Mouse (Mus musculus): ENCODE results near the gene Gucy2g.

Gene Gucy2g

DNA sequence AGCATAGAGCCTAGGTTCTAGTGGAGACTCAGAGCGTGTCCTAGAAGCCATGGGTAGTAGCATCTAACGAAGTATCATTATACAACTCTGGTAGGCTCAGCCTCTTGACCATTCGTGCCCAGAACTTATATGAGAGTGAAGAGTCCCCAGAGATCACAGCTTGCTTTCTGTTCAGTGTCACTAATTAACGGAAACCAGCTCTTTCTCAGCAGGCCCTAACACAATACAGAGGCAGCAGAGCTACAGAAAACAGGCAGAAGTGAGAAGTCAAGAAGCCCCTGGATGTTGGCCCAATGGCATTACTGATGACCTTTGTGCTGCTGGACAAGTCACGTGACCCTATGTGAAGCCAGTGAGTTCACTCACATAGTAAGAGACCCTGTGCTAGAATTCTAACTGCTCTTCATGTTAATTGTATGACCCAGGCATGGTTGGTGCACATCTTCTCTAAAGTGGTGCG is at the start of gene Gucy2g:
Gene Gucy2g, minus strand, starts transcription at position 51 of the 460 bp plus-strand sequence.
- DNase-seq (ENCODE audit: low spot score), result no peak

- DNase-seq (ENCODE audit: low spot score), result no peak
Observed at GRCm38 (mm10) chr19:55288974-55289373, 47.9 kb upstream of the Gucy2g start.

GRCm38 (mm10) chr19:55286034-55286433 is 45.0 kb upstream of the Gucy2g start:
- no peak for DNase-seq (ENCODE audit: low spot score)

DNA sequence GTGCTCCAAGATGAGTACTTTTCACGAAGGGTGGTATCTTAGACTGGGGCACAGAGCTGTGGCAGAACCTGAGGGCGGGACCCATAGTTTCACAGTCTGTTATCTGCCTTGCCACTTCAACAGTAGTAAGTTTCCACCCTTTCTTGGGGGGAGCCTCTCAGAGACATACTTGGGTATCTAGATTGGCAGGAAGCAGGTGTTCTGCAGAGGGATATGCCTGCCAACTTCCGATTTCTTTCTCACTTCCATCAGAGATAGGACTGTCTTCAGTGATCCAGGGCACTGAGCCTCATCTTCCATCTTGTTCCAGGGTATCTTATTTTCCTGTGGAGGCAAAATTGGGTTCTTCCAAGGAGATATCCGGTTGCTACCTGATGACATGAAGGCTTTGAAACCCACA is 43.1 kb upstream of the Gucy2g start:
- no peak for DNase-seq (ENCODE audit: low spot score)

GRCm38 (mm10) chr19:55276770-55277169 is 35.7 kb upstream of the Gucy2g start:
- DNase-seq (ENCODE audit: low spot score), result no peak

GRCm38 (mm10) chr19:55276100-55276499 is 35.1 kb upstream of the Gucy2g start:
- no peak for DNase-seq (ENCODE audit: low spot score)

GRCm38 (mm10) chr19:55273340-55273739 is 32.3 kb upstream of the Gucy2g start:
- DNase-seq (ENCODE audit: low spot score), result no peak

DNA sequence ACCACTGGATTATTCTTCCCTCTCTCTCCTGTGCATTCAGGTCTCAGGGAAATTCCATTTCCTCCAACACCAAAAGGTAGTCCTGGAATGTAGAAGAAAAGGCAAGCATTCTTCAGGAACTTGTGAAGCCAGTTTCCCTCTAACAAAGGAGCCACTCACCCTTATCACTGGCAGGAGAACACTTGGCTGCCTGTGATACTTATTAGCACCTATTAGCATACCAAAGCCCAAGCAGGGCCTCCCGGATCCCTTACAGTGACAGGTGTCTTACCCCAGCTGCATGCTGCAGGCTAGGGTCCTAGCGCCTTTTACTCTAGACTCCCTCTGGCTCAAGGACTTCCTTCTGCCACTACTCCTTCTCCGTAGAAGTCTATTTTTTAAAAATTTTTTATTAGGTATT is 30.4 kb upstream of the Gucy2g start:
- DNase-seq (ENCODE audit: low spot score), result no peak

DNA sequence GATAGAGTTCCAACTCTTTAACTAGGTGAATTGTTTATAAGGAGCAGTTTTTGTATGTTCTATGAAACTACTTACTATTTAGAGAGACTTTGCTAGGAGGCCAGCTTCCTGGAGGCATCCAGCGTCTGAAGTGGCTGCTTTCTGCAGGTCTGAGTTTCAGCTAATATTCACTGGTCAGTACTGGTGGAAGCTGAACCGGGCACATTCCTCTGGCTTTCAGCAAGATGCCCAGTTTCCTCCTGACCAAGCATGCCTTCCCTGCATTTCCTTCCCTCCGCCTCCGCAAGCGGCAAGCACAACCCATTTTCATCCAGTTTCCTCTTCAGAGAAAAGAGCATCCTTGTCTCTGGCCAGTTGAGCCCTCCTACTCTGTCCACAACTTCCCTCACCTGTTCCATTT is 28.0 kb upstream of the Gucy2g start:
- DNase-seq (ENCODE audit: low spot score), result no peak

GRCm38 (mm10) chr19:55268150-55268549 is 27.1 kb upstream of the Gucy2g start:
- DNase-seq (ENCODE audit: low spot score), result no peak

GRCm38 (mm10) chr19:55266786-55267185 is 25.8 kb upstream of the Gucy2g start:
- DNase-seq (ENCODE audit: low spot score), result no peak

DNA sequence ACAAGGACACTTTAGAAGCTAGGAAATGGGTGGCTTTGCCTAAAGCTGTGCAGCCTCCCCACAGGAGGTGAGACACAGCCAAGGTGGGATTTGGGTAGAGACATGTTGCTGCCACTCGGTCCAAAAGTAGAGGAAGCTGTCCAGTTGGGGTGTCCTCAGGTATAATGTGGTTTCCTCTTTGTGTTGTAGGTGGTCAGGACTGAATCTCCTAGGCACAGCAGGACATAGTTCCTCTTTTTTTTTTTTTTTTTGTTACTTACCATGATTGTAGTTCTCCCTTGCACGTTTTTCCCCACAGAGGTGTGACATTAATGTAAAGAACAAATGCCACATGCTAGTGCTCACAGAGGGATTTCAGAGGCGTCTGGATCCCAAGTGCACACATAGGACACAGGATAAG is 24.2 kb upstream of the Gucy2g start:
- DNase-seq (ENCODE audit: low spot score), result no peak

- no peak for DNase-seq (ENCODE audit: low spot score)
Observed at GRCm38 (mm10) chr19:55260389-55261184, 19.6 kb upstream of the Gucy2g start.

DNA sequence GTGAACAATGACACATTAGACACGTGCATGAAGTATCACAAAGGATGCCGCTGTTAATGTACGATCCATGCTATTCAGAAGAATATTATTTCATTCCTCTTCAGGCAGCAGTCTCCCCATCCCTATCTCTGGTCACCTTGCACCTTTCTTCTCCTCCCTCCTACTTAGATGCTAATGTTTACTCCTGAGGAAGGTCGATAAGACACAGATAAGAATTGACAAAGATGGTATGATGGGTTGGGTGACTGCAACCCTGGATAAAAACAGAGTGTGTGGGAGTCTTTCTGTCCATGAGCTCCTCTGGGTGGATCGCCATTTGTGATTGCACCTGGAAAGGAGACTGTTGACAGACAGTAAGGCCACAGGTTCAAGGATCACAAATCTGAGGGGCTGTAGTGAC is 17.5 kb upstream of the Gucy2g start:
- no peak for DNase-seq (ENCODE audit: low spot score)

DNA sequence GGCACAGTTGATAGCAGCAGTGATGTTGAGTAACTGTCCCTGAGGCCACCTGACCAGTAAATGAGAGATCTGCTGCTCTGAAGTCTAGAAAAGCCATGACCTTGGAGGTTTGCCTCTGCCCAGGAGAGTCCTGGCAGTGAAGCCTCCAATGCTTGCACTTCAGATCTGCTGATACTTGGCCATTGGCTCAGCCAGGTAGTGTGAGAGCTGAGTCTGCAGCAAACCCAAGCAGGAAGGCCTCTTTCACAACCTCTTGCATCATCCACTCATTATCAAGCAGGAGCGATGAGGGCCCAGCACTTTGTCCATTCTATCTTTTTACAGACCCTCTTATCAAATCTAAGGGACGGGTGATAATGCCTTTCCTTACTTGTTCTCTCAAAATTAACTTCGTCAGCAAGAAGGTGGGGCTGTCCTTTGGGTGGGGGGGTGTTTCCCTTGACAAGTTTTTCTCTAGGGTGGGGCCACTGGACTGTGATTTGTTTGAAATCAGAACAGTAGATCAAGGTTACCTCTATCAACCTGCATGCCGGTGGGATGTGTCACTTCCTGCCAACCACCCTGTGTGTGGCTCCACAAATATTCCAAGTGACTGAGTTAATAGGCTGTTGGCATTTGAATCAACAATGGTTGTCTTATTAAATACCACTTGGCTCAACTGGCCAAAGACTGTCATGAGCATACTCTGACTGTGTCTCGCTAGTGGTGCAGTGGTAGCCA is 16.8 kb upstream of the Gucy2g start:
- no peak for DNase-seq (ENCODE audit: low spot score)

DNA sequence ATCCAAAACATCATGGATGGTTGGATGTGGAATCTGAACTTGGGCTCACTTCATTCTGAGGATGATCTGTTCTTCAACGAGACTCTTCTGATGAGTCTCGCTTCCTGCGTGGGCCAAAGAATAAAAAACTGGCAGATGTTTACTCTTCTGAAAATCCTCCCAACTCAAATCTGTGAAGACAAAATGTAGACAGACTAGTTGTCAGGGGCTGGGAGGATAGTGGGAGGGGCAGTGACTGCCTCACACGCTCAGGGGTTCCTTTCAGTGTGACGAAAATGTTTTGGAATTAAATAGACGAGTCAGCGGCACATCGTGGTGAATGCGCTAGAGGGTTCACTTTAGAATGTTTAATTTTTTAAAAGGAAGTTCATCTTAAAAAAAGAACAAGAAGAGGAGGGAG is 15.1 kb upstream of the Gucy2g start:
- no peak for DNase-seq (ENCODE audit: low spot score)

DNA sequence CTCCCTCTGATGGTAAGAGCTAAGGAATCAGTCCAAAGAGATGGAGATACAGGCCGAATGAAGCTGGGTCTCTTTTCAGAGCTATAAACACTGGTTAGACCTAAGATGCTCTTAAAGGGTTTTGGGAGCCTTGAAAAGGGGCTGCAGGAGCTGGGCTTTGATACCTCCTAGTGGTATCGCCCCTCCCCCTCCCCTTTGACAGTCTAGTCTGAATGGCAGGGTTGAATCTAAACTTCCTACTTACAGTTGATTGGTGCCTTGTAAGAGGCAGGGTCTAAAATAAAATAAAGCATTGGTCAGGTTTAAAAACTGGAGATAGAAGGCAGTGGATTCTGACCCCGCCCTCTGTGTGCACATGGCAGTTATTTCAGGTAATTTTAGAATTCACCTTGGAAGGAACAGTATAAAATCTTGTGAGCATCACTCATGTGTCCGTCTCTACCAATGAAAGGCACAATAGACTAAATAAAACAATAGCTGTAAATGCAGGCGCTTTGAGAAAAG is 13.5 kb upstream of the Gucy2g start:
- DNase-seq (ENCODE audit: low spot score), result no peak

- DNase-seq (ENCODE audit: low spot score), result no peak
Observed at GRCm38 (mm10) chr19:55253570-55254441, 12.8 kb upstream of the Gucy2g start.

DNA sequence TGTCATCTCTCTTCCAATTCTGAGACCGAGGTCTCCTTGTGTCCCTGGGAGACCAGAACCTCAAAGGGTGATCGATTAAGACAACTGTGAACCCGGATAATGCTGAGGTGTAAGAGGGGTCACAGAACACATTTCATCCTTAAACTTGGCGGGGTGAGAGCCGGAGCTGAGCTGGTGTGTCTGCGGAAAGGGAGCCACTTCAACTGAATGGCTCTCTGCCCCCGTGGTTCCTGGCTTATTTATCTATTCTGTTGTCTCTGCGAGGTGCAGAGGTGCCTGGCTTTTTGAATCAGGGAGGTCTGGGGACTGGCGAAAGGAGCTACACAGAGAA is 12.2 kb upstream of the Gucy2g start:
- DNase-seq (ENCODE audit: low spot score), result no peak

- DNase-seq (ENCODE audit: low spot score), result no peak
Observed at GRCm38 (mm10) chr19:55251383-55252124, 10.5 kb upstream of the Gucy2g start, which contains the start of gene Acsl5. TSS of gene Acsl5 (plus strand) at chr19:55251938.

DNA sequence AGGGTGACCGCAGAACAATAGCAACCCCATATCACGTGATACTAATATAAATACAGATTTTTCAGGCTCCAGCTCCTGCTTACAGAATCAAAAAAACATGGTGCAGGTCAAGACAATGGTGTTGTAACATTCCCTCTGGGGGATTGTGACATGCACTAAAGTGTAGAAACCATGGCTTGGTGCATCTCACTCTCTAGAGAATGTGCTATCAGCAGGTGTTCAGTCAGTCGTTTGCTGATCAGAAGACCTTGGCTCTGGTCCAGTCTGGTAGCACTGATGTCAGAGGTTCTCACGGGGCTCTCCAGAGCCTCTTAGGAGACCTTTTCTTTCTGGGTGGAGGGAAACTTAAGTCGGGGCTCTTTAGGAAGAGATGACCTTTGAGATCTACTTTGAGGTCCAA is 9.4 kb upstream of the Gucy2g start:
- no peak for DNase-seq (ENCODE audit: low spot score)
